In the genomic region with DNA sequence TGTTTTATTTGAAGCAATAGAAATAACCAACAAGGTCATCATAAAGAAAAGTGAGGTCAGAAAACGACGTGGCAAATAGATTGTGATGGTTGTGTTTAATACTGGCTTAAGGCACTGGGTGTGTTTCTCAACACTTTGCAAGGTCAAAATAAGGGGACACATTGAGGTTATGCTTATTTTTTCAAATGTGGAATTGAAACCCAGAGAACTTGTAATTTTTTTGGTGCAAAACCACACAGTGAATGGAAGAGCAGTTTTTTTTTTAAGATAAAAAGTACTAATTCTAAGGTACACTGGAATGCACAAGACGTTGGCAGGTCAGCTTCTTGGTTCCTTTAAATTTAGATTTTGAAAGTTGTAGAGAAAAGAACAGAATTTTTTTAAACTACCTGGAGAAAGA, we compare ENCODE assay signal across 22 mouse cellular contexts. TPM values are rescaled to one million over a fixed set of nuclear protein-coding genes. Genes with fewer than 3 reads are reported as not detected.
DNase-seq lines count a peak whose midpoint lies in the region; ATAC-seq and TF ChIP-seq lines count a peak whose summit lies in the region.
"Had no signal": no experiment of that assay in that cellular context is flagged by ENCODE, and none has a peak within 500 bp of the region (broad histone marks: within the 10 kb centered on the region; RNA-seq: fewer than 3 reads in every experiment).

No protein-coding gene starts in this region.

- peak overlapping the region; percentile 83; the same call in 1 of the 2 replicates for H3K27ac ChIP-seq in lung, embryonic 15.5 days
- no peak overlapping the region for H3K27ac ChIP-seq in CH12.LX (ENCODE audit: insufficient read depth, low read depth)
- H3K27ac ChIP-seq: embryonic facial prominence, embryonic 10.5 days; embryonic facial prominence, embryonic 12.5 days; forebrain, embryonic 13.5 days; forebrain, embryonic 15.5 days had no signal

- no peaks in the 10 kb centered on the region for H3K27me3 ChIP-seq in lung, embryonic 15.5 days
- no peaks in the 10 kb centered on the region for H3K27me3 ChIP-seq in CH12.LX (replicated peaks)
- H3K27me3 ChIP-seq: embryonic facial prominence, embryonic 12.5 days; forebrain, embryonic 15.5 days had no signal

- TF ChIP-seq EP300 in CH12.LX (IDR thresholded peaks at IDR 0.05; ENCODE audit: low read length): no peak; the same call in 1 of the 2 replicates

- H3K9me3 ChIP-seq in lung, embryonic 15.5 days: no peaks in the 10 kb centered on the region
- no peaks in the 10 kb centered on the region for H3K9me3 ChIP-seq in CH12.LX (replicated peaks; ENCODE audit: low read length)
- H3K9me3 ChIP-seq: embryonic facial prominence, embryonic 10.5 days; embryonic facial prominence, embryonic 12.5 days; forebrain, embryonic 13.5 days; forebrain, embryonic 15.5 days had no signal

- no peak for TF ChIP-seq CTCF in lung, adult 2 months (IDR thresholded peaks at IDR 0.05; ENCODE audit: insufficient read depth, low read length)
- no peak for TF ChIP-seq CTCF in CH12.LX (conservative IDR thresholded peaks at IDR 0.05 in 1 of 2, IDR thresholded peaks at IDR 0.05 in 1 of 2; ENCODE audit: low read depth in 2 of 2, low read length in 2 of 2)

- no peak for TF ChIP-seq RAD21 in CH12.LX (IDR thresholded peaks at IDR 0.05; ENCODE audit: low read depth, low read length)

- dilution Hi-C loops in CH12.LX (cut with MboI; ENCODE audit: extremely low pct_ligation_motif_present, extremely low pct_unique_long_range_greater_than_20kb, low sequenced_read_pairs): no loop called here

- no peaks in the 10 kb centered on the region for H3K36me3 ChIP-seq in lung, embryonic 15.5 days
- no peaks in the 10 kb centered on the region for H3K36me3 ChIP-seq in CH12.LX (replicated peaks in 1 of 2; ENCODE audit: control insufficient read depth in 1 of 2, insufficient read depth in 1 of 2, low read length in 1 of 2)
- H3K36me3 ChIP-seq: embryonic facial prominence, embryonic 10.5 days; embryonic facial prominence, embryonic 12.5 days; forebrain, embryonic 15.5 days had no signal

- no peak for ATAC-seq in lung, embryonic 15.5 days (ENCODE audit: borderline replicate concordance, extremely low read depth, low FRiP score, low TSS enrichment)
- peak; percentile 55; the same call in 1 of the 2 replicates for ATAC-seq in granulocyte monocyte progenitor cell, adult 5-6 weeks (replicated peaks; ENCODE audit: poor library complexity, severe bottlenecking)
- ATAC-seq in megakaryocyte progenitor cell, adult 5-6 weeks (replicated peaks; ENCODE audit: poor library complexity): peak; percentile 37; the same call in 1 of the 2 replicates
- ATAC-seq: CD4-positive, CD25-positive, alpha-beta regulatory T cell, adult 4 months; forebrain, embryonic 13.5 days; forebrain, embryonic 15.5 days had no signal

- in situ Hi-C loops in CH12.LX (cut with MboI; ENCODE audit: low pct_ligation_motif_present, low pct_unique_long_range_greater_than_20kb, low sequenced_read_pairs): no loop called here

- H3K9ac ChIP-seq in lung, embryonic 15.5 days: no peak overlapping the region
- H3K9ac ChIP-seq in CH12.LX (ENCODE audit: insufficient read depth, low read depth): no peak overlapping the region
- H3K9ac ChIP-seq: embryonic facial prominence, embryonic 12.5 days; forebrain, embryonic 13.5 days; forebrain, embryonic 15.5 days had no signal

- no peak for DNase-seq in lung, adult 2 months
- DNase-seq in CH12.LX (ENCODE audit: extremely low read depth) (no peak), liver (no peak)
- DNase-seq in layer of hippocampus, adult 11-12 months (ENCODE audit: low spot score): no peak
- DNase-seq: adrenal gland, adult 2 months; adrenal gland, postnatal 10 days; adrenal gland, postnatal 25 days; B cell, adult 2 months; cerebellum, adult 11 months; cerebellum, adult 18-20 months; cerebellum, adult 8-10 months; cerebellum, adult 9-11 months; cerebellum, postnatal 14 days; cerebellum, postnatal 36 days had no signal

- H3K79me2 ChIP-seq in CH12.LX (replicated peaks; ENCODE audit: control insufficient read depth, extremely low read depth, insufficient read depth, poor library complexity, severe bottlenecking): no peaks in the 10 kb centered on the region

- no peak overlapping the region for H3K4me2 ChIP-seq in lung, embryonic 15.5 days
- H3K4me2 ChIP-seq in CH12.LX (ENCODE audit: insufficient read depth, low read depth, poor library complexity, severe bottlenecking): no peak overlapping the region
- H3K4me2 ChIP-seq: embryonic facial prominence, embryonic 12.5 days; forebrain, embryonic 13.5 days; forebrain, embryonic 15.5 days had no signal

- TF ChIP-seq POLR2A in lung, adult 2 months (IDR thresholded peaks at IDR 0.05; ENCODE audit: borderline replicate concordance, extremely low read depth, low read depth, low read length): no peak
- no peak for TF ChIP-seq POLR2A in CH12.LX (IDR thresholded peaks at IDR 0.05; ENCODE audit: low read depth, low read length)

- H3K4me1 ChIP-seq in lung, embryonic 15.5 days: peaks cover 11% of the 10 kb centered on the region
- H3K4me1 ChIP-seq in lung, adult 2 months (ENCODE audit: control insufficient read depth, insufficient read depth, low read length): peaks cover 6% of the 10 kb centered on the region; the same call in 1 of the 2 replicates
- H3K4me1 ChIP-seq in CH12.LX (ENCODE audit: control insufficient read depth in 1 of 2, insufficient read depth in 2 of 2): peaks cover 0 to 7% of the 10 kb centered on the region in 2 experiments; a peak in 1 of 4 replicates

- WGBS in lung, embryonic 15.5 days: 67% methylated on average over 3 of the region's 3 CpGs
- WGBS in lung, adult 2 months: 72% methylated on average over 3 of the region's 3 CpGs

- H3K4me3 ChIP-seq in lung, embryonic 15.5 days: no peak overlapping the region
- no peak overlapping the region for H3K4me3 ChIP-seq in lung, adult 2 months (replicated peaks; ENCODE audit: extremely low read depth, low read depth, low read length)
- H3K4me3 ChIP-seq in CH12.LX (replicated peaks in 1 of 3; ENCODE audit: low read depth in 2 of 3, low read length in 2 of 3, poor library complexity in 1 of 3): no peak overlapping the region
- H3K4me3 ChIP-seq: embryonic facial prominence, embryonic 10.5 days; embryonic facial prominence, embryonic 12.5 days; forebrain, embryonic 13.5 days; forebrain, embryonic 15.5 days had no signal

TF ChIP-seq in CH12.LX, 34 proteins besides CTCF, POLR2A, EP300 and RAD21:
- TF ChIP-seq TCF12 (IDR thresholded peaks at IDR 0.05; ENCODE audit: low read depth, low read length): no peak
- 0 out of 2 replicates have a peak, but pooled peaks have one; percentile 17 for TF ChIP-seq IRF4 (IDR thresholded peaks at IDR 0.05; ENCODE audit: low read depth, low read length)
- TF ChIP-seq UBTF (IDR thresholded peaks at IDR 0.05; ENCODE audit: low read depth, low read length): no peak
- no peak for TF ChIP-seq NELFE (IDR thresholded peaks at IDR 0.05; ENCODE audit: low read depth, low read length)
- no peak for TF ChIP-seq GABPA (IDR thresholded peaks at IDR 0.05; ENCODE audit: insufficient replicate concordance, low read depth, low read length)
- no peak for TF ChIP-seq MEF2A (IDR thresholded peaks at IDR 0.05; ENCODE audit: borderline replicate concordance, low read depth, low read length)
- no peak for TF ChIP-seq CHD1 (IDR thresholded peaks at IDR 0.05; ENCODE audit: low read depth, low read length)
- TF ChIP-seq ZNF384 (IDR thresholded peaks at IDR 0.05; ENCODE audit: low read depth, low read length): peak; percentile 82
- TF ChIP-seq BHLHE40 (IDR thresholded peaks at IDR 0.05; ENCODE audit: low read depth, low read length): no peak
- TF ChIP-seq ZMIZ1 (IDR thresholded peaks at IDR 0.05; ENCODE audit: low read depth, low read length): no peak

RNA-seq across cellular contexts. Expression of gene Mbip, which starts 50.5 kb away (rescaled TPM):
- 183 and 192 TPM in 2 replicates for polyA plus RNA-seq in lung, embryonic 15.5 days (2015; fragmentation: Nextera tagmentation; extraction: Ambion mirVana)
- polyA plus RNA-seq in lung, adult 2 months (2012; rRNA removed): 30.3 and 37.8 TPM in 2 replicates
- 27.6 and 28.3 TPM in 2 replicates for total RNA-seq in CH12.LX (2012; rRNA removed)
- 82.7 and 90.6 TPM in 2 replicates for total RNA-seq in CH12.LX (2014; rRNA removed)
- polyA plus RNA-seq in CH12.LX (2012; ENCODE audit: insufficient read length, low read depth): 47.6 and 53.0 TPM in 2 replicates
- 10.9 and 23.8 TPM in 2 replicates for total RNA-seq in granulocyte monocyte progenitor cell, adult 5-6 weeks (2014; fragmentation: Nextera tagmentation)
- total RNA-seq in granulocyte monocyte progenitor cell, adult 5-6 weeks (2017): 22.6 and 33.1 TPM in 2 replicates
- total RNA-seq in megakaryocyte progenitor cell, adult 5-6 weeks (2015): 27.6 and 29.5 TPM in 2 replicates
- total RNA-seq in megakaryocyte progenitor cell, adult 5-6 weeks (2017): 23.5 and 45.5 TPM in 2 replicates
